ENCODE assay signal across 28 mouse cellular contexts in the genomic region with DNA sequence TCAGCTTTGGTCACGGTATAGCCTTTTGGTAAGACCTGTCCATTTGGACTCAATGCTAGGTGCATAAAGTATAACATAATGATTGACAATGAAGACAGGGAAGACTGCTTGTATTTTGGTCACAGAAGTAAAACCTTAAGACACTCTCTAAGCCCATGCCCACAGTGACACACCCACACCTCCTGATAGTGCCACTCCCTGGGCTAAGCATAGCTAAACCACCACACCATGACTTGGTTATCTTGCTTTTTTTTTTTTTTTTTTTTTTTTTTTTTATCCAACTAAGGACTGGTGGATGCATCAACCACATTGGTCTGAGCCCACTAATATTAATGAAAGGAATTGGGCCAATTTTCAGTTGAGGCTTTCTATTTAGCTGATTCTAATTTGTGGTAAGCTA. TPM values are rescaled to one million over a fixed set of nuclear protein-coding genes. Genes with fewer than 3 reads are reported as not detected.
"Had no signal": no experiment of that assay in that cellular context is flagged by ENCODE, and none has a peak within 500 bp of the region (broad histone marks: within the 10 kb centered on the region; RNA-seq: fewer than 3 reads in every experiment).

No protein-coding gene starts in this region.

- DNase-seq: gastrocnemius, postnatal 14 days; gastrocnemius, postnatal 36 days; heart, adult 2 months; heart, postnatal 14 days; heart, postnatal 36 days; kidney, adult 18-20 months; kidney, adult 8-10 months; kidney, postnatal 14 days; kidney, postnatal 36 days; layer of hippocampus, adult 9-11 months; layer of hippocampus, postnatal 36 days; left cerebral cortex, postnatal 4 days had no signal

- ATAC-seq: hindbrain, postnatal 0 days; inflammation-experienced regulatory T-cells, adult 6 months; intestine, embryonic 15.5 days; intestine, postnatal 0 days; liver, embryonic 12.5 days had no signal

RNA-seq across cellular contexts. Expression of a gene that starts 10.9 kb away (rescaled TPM):
- total RNA-seq: gastrocnemius, adult 18-20 months; gastrocnemius, adult 8-10 months; gastrocnemius, postnatal 14 days; gastrocnemius, postnatal 36 days; heart, adult 2 months; heart, postnatal 14 days; heart, postnatal 36 days; hematopoietic stem cell, adult 5-6 weeks; layer of hippocampus, adult 18-20 months; layer of hippocampus, adult 8-10 months; layer of hippocampus, postnatal 14 days; layer of hippocampus, postnatal 36 days; left cerebral cortex, adult 18-20 months; left cerebral cortex, adult 8-10 months; left cerebral cortex, postnatal 10 days; left cerebral cortex, postnatal 25 days; left cerebral cortex, postnatal 4 days; liver, adult 2 months had no signal
